Mouse (Mus musculus) lung, postnatal 0 days (tissue): ENCODE measurements around the gene Kirrel2.

Experiments used
- CTCF ChIP-seq: IDR thresholded peaks from 2 replicates; pipeline ENCODE4 v1.5.1; 2016; ENCODE audit warnings: antibody characterized with exemption, mild to moderate bottlenecking
- EP300 ChIP-seq: IDR thresholded peaks from 2 replicates; pipeline ENCODE4 v1.6.1; 2016; ENCODE audit warnings: antibody characterized with exemption, mild to moderate bottlenecking, control low read depth

GRCm38 (mm10) chr7:30430191-30430590, 27.3 kb downstream of the Kirrel2 start:
- TF ChIP-seq CTCF (no peak), EP300 (no peak)
